Mouse (Mus musculus): ENCODE data around the gene Nfia. TPM values are rescaled to one million over a fixed set of nuclear protein-coding genes. Genes with fewer than 3 reads are reported as not detected.

Nfia gene
- polyA plus RNA-seq, 2 experiments = 51.9 to 71.2 TPM

GRCm38 (mm10) chr4:98076624-98077023, 304.1 kb downstream of the Nfia start:
- Histone ChIP-seq H3K9me3 (ENCODE audit: control insufficient read depth, low read length) (no peaks in the 10 kb centered on the region), H3K27me3 (ENCODE audit: control insufficient read depth, insufficient read depth, low read length) (no peaks in the 10 kb centered on the region), H3K36me3 (ENCODE audit: control insufficient read depth, insufficient read depth, low read length) (peaks cover 24% of the 10 kb centered on the region), H3K4me3 (replicated peaks; ENCODE audit: low read length) (no peak overlapping the region), H3K4me1 (ENCODE audit: control insufficient read depth, insufficient read depth, low read length) (peaks cover 8% of the 10 kb centered on the region), H3K9ac (ENCODE audit: low read depth, low read length, severe bottlenecking) (no peak overlapping the region), H3K27ac (replicated peaks; ENCODE audit: low read depth, low read length) (no peak overlapping the region), H3K4me2 (replicated peaks; ENCODE audit: low read depth, low read length, severe bottlenecking) (no peak overlapping the region)
- no peak for ATAC-seq (ENCODE audit: low FRiP score, low read depth)
- 83% methylated on average over 7 of the region's 7 CpGs for WGBS
- DNase-seq (ENCODE audit: low spot score) = no peak
- TF ChIP-seq POLR2A (IDR thresholded peaks at IDR 0.05; ENCODE audit: borderline replicate concordance, extremely low read depth, insufficient read depth, insufficient read length) = no peak

- no peak overlapping the region for H3K9ac ChIP-seq (ENCODE audit: low read depth, low read length, severe bottlenecking)
- DNase-seq (ENCODE audit: low spot score) (no peak), ATAC-seq (ENCODE audit: low FRiP score, low read depth) (no peak)
- no peaks in the 10 kb centered on the region for H3K27me3 ChIP-seq (ENCODE audit: control insufficient read depth, insufficient read depth, low read length)
- H3K4me2 ChIP-seq (replicated peaks; ENCODE audit: low read depth, low read length, severe bottlenecking) = no peak overlapping the region
- no peak overlapping the region for H3K4me3 ChIP-seq (replicated peaks; ENCODE audit: low read length)
- 19% methylated on average over 1 of the region's 1 CpGs for WGBS
- peaks cover 15% of the 10 kb centered on the region for H3K4me1 ChIP-seq (ENCODE audit: control insufficient read depth, insufficient read depth, low read length)
- TF ChIP-seq POLR2A (IDR thresholded peaks at IDR 0.05; ENCODE audit: borderline replicate concordance, extremely low read depth, insufficient read depth, insufficient read length) = no peak
- H3K27ac ChIP-seq (replicated peaks; ENCODE audit: low read depth, low read length) = no peak overlapping the region
- H3K9me3 ChIP-seq (ENCODE audit: control insufficient read depth, low read length) = no peaks in the 10 kb centered on the region
- H3K36me3 ChIP-seq (ENCODE audit: control insufficient read depth, insufficient read depth, low read length) = peaks cover 37% of the 10 kb centered on the region
Observed at GRCm38 (mm10) chr4:98080586-98080985, 308.1 kb downstream of the Nfia start.

GRCm38 (mm10) chr4:98081962-98082361, 309.4 kb downstream of the Nfia start:
- TF ChIP-seq POLR2A (IDR thresholded peaks at IDR 0.05; ENCODE audit: borderline replicate concordance, extremely low read depth, insufficient read depth, insufficient read length) = no peak
- Histone ChIP-seq H3K4me2 (replicated peaks; ENCODE audit: low read depth, low read length, severe bottlenecking) (no peak overlapping the region), H3K9me3 (ENCODE audit: control insufficient read depth, low read length) (no peaks in the 10 kb centered on the region), H3K27me3 (ENCODE audit: control insufficient read depth, insufficient read depth, low read length) (no peaks in the 10 kb centered on the region), H3K4me1 (ENCODE audit: control insufficient read depth, insufficient read depth, low read length) (peaks cover 18% of the 10 kb centered on the region), H3K9ac (ENCODE audit: low read depth, low read length, severe bottlenecking) (no peak overlapping the region), H3K4me3 (replicated peaks; ENCODE audit: low read length) (no peak overlapping the region), H3K27ac (replicated peaks; ENCODE audit: low read depth, low read length) (no peak overlapping the region), H3K36me3 (ENCODE audit: control insufficient read depth, insufficient read depth, low read length) (peaks cover 36% of the 10 kb centered on the region)
- 3% methylated on average over 1 of the region's 1 CpGs for WGBS
- ATAC-seq (ENCODE audit: low FRiP score, low read depth) (no peak), DNase-seq (ENCODE audit: low spot score) (no peak)

- Histone ChIP-seq H3K4me2 (replicated peaks; ENCODE audit: low read depth, low read length, severe bottlenecking) (no peak overlapping the region), H3K36me3 (ENCODE audit: control insufficient read depth, insufficient read depth, low read length) (peaks cover 32% of the 10 kb centered on the region), H3K27me3 (ENCODE audit: control insufficient read depth, insufficient read depth, low read length) (no peaks in the 10 kb centered on the region), H3K4me3 (replicated peaks; ENCODE audit: low read length) (no peak overlapping the region), H3K9ac (ENCODE audit: low read depth, low read length, severe bottlenecking) (no peak overlapping the region), H3K27ac (replicated peaks; ENCODE audit: low read depth, low read length) (no peak overlapping the region), H3K9me3 (ENCODE audit: control insufficient read depth, low read length) (no peaks in the 10 kb centered on the region), H3K4me1 (ENCODE audit: control insufficient read depth, insufficient read depth, low read length) (peaks cover 18% of the 10 kb centered on the region)
- DNase-seq (ENCODE audit: low spot score) (no peak), ATAC-seq (ENCODE audit: low FRiP score, low read depth) (no peak)
- TF ChIP-seq POLR2A (IDR thresholded peaks at IDR 0.05; ENCODE audit: borderline replicate concordance, extremely low read depth, insufficient read depth, insufficient read length) = no peak
- 86% methylated on average over 4 of the region's 4 CpGs for WGBS
Observed at GRCm38 (mm10) chr4:98082512-98082911, 310.0 kb downstream of the Nfia start.

GRCm38 (mm10) chr4:98085060-98085459, 312.5 kb downstream of the Nfia start:
- H3K4me3 ChIP-seq (replicated peaks; ENCODE audit: low read length) = no peak overlapping the region
- H3K9ac ChIP-seq (ENCODE audit: low read depth, low read length, severe bottlenecking) = no peak overlapping the region
- ATAC-seq (ENCODE audit: low FRiP score, low read depth) = no peak
- H3K4me2 ChIP-seq (replicated peaks; ENCODE audit: low read depth, low read length, severe bottlenecking) = no peak overlapping the region
- no peak overlapping the region for H3K27ac ChIP-seq (replicated peaks; ENCODE audit: low read depth, low read length)
- no peak for TF ChIP-seq POLR2A (IDR thresholded peaks at IDR 0.05; ENCODE audit: borderline replicate concordance, extremely low read depth, insufficient read depth, insufficient read length)
- no peaks in the 10 kb centered on the region for H3K27me3 ChIP-seq (ENCODE audit: control insufficient read depth, insufficient read depth, low read length)
- WGBS = 95% methylated on average over 6 of the region's 6 CpGs
- no peak for DNase-seq (ENCODE audit: low spot score)
- H3K9me3 ChIP-seq (ENCODE audit: control insufficient read depth, low read length) = no peaks in the 10 kb centered on the region
- H3K36me3 ChIP-seq (ENCODE audit: control insufficient read depth, insufficient read depth, low read length) = peaks cover 36% of the 10 kb centered on the region
- peaks cover 18% of the 10 kb centered on the region for H3K4me1 ChIP-seq (ENCODE audit: control insufficient read depth, insufficient read depth, low read length)

- ATAC-seq (ENCODE audit: low FRiP score, low read depth) (no peak), DNase-seq (ENCODE audit: low spot score) (no peak)
- TF ChIP-seq POLR2A (IDR thresholded peaks at IDR 0.05; ENCODE audit: borderline replicate concordance, extremely low read depth, insufficient read depth, insufficient read length) = no peak
- 68% methylated on average over 4 of the region's 4 CpGs for WGBS
- Histone ChIP-seq H3K27ac (replicated peaks; ENCODE audit: low read depth, low read length) (no peak overlapping the region), H3K9ac (ENCODE audit: low read depth, low read length, severe bottlenecking) (no peak overlapping the region), H3K4me1 (ENCODE audit: control insufficient read depth, insufficient read depth, low read length) (peaks cover 18% of the 10 kb centered on the region), H3K4me3 (replicated peaks; ENCODE audit: low read length) (no peak overlapping the region), H3K4me2 (replicated peaks; ENCODE audit: low read depth, low read length, severe bottlenecking) (no peak overlapping the region), H3K36me3 (ENCODE audit: control insufficient read depth, insufficient read depth, low read length) (peaks cover 25% of the 10 kb centered on the region; the same call in 1 of the 2 replicates), H3K27me3 (ENCODE audit: control insufficient read depth, insufficient read depth, low read length) (no peaks in the 10 kb centered on the region), H3K9me3 (ENCODE audit: control insufficient read depth, low read length) (no peaks in the 10 kb centered on the region)
Observed at GRCm38 (mm10) chr4:98086976-98087375, 314.4 kb downstream of the Nfia start.

Measured in limb, embryonic 14.5 days (tissue).